Mouse (Mus musculus) kidney, adult 18-20 months (tissue): ENCODE results near the gene Gkap1.

ENCODE experiments used
- DNase-seq: peaks from one replicate; pipeline ENCODE4 v3.0.0; 2021

Gkap1 gene

GRCm38 (mm10) chr13:58275599-58275998 is at the start of gene Gkap1:
Gkap1 (minus strand) TSS chr13:58275699.
- DNase-seq: no peak

- DNase-seq: no peak
Measured at GRCm38 (mm10) chr13:58317768-58318167, 42.3 kb upstream of the Gkap1 start.

- DNase-seq: no peak
Measured at GRCm38 (mm10) chr13:58314991-58315390, 39.5 kb upstream of the Gkap1 start.

DNA sequence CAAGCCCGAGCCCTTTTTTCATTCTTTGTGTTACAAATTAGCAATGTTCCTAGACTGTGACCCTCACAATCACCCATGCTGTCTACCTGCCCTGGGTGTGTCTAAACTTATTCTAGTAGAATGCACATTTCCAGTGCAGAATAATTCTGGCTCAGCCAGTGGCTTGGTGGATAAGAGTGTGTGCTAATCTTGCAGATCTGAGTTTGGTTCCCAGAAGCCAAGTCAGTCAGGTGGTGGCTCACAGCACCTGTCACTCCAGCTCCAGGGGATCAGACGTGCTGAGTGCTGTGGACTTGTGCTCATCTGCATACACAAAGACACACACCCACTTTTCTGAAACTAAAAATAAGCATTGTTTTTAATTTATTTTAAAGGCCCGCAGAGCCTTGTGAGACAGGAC is 38.3 kb upstream of the Gkap1 start:
- no peak for DNase-seq

GRCm38 (mm10) chr13:58311351-58311750 is 35.9 kb upstream of the Gkap1 start:
- DNase-seq: no peak

DNA sequence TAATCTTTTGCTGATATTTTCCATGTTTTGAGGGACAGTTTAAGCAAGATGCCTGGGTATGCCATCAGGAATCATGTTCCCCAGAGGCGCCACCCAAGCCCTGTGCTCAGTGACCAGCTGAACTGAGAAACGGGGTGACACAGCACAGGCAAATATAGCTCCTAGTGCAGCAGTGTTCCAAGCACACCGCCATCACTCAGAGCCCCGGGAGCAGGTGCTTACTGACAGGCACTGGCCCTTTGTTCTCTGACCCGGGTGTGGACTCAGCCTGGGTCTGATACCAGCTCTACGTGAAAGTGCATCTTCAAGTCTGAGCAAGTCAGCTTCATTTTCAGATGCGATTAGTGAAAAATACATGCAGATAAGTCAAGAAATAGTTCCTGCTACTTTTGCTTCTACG is 34.0 kb upstream of the Gkap1 start:
- DNase-seq: no peak

- DNase-seq: no peak
Measured at GRCm38 (mm10) chr13:58307453-58307852, 32.0 kb upstream of the Gkap1 start.

- no peak for DNase-seq
Measured at GRCm38 (mm10) chr13:58305230-58305629, 29.7 kb upstream of the Gkap1 start.

DNA sequence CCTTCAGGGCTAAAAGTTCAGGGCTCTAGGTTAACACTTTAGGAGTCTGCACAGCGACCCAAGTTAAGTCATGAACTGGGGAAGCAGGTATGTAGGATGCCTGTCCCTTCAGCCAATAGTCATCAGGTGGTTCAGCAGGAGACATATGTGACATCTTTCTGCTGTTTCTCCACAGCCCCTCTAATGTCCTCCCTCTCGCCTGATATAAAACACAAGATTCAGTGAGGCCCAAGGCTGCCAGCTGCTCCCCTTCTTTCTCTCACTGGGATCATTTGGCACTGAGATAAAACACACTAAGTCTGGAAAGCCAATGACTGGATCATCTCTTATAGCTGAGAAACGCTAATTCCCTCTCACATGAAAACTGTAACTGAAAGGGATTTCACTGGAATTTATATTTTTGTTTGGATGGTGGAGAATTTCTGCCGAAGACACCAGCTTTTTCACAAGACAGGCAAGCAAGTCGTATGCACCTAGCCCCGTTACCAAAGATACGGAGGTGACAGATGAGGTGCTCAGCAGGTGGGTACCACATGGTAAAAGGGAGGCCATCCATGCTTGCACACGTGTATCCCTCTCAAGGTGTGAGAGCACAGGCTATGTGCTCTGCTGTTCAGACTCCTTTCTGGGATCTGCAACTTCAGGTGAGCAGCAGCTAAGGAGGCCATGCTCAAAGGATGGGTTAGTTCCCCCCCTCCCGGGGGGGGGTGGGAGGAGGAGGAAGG is 27.1 kb upstream of the Gkap1 start:
- DNase-seq: no peak

DNA sequence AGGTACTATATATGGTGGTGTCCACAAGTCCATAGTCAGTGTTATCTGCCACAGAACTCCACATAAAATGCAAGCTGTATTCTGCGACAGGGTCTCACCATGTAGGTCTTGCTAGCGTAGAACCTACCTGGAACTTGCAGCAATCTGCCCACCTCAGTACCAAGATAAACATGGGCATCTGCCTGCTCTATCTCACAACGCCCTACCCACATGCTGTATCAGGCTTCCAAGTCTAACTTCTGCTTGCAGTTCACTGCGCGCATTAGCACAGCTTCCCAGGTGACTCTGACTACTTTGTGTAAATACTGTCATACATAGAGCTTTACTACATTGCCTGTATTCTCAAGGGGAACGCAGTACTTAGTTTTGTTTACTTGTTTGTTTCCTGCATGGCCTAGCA is 26.5 kb upstream of the Gkap1 start:
- no peak for DNase-seq

DNA sequence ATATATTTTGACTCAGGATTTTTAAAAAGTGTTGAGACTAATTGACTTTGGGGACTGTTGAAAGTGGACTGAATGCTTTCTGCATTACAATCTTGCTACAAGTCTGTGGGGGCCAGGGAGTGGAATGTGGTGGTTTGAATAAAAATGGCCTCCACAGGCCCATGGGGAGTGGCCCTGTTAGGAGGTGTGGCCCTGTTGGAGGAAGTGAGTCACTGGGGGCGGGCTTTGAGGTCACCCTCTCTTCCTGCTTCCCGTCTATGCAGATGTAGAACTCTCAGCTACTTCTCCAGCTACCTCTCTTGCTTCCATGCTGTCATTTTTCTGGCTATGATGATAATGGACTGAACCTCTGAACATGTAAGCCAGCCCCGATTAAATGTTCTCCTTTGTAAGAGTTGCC is 23.3 kb upstream of the Gkap1 start:
- DNase-seq: no peak

GRCm38 (mm10) chr13:58295582-58295981 is 20.1 kb upstream of the Gkap1 start:
- no peak for DNase-seq

- no peak for DNase-seq
Measured at GRCm38 (mm10) chr13:58292811-58293210, 17.3 kb upstream of the Gkap1 start.

- DNase-seq: no peak
Measured at GRCm38 (mm10) chr13:58289308-58289707, 13.8 kb upstream of the Gkap1 start.

DNA sequence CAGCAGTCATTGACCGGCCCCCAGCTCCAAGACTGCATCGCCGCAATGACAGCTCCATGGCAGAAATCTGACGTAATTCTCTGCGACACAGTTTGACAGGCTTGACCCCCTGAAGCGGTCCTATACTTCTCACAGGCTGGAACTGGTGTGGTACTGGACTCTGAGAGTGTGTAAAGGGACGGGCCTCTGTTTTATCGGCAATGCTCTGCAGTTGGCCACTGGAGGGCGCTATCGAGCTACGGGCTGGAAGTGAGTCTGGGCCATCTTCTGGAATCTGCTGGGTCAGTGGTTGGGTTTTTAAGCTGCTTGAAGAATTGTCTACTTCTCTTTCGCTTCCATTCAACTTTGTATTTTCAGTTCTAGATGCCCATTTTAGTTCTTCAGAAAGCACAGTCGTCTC is 12.3 kb upstream of the Gkap1 start:
- DNase-seq: peak; percentile 73

GRCm38 (mm10) chr13:58283466-58283865 is 8.0 kb upstream of the Gkap1 start:
- no peak for DNase-seq

DNA sequence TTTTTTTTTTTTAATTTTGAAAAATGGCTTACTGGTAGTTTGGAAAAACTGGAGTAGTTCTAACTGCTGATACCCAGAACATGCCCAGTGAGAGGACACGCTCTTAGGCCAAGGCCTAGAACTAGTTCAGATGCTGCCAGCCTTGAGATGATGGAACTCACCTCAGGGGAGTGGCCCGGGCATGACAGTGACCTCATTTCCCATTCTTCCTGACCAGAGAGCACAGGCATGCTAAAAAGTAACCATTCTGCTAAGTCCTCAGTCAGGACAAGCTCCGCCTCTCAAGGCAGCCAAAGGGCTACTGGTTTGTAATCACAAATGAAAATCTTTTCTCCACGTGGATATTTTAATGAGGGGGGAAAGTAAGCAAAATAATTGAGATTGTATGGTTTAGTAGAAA is 6.4 kb upstream of the Gkap1 start:
- no peak for DNase-seq

DNA sequence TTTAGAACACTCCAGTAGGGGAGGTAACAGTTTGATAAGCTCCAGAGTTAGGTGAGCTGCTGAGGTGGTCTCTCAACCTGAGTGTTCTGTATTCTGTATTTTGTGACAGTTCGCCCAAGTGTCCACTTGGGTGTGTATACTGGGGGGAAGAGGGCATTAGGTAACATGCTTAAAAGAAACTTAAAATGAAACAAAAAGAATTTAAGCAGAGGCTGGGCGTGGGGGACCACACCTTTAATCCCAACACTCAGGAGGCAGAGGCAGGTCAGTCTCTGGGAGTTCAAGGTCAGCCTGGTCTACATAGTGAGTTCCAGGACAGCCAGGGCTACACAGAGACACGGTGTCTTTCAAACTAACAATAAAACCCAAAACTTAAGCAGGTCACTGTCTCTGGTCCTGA is 5.0 kb upstream of the Gkap1 start:
- no peak for DNase-seq

GRCm38 (mm10) chr13:58276256-58276655 is 757 bp upstream of the Gkap1 start:
- DNase-seq: no peak

DNA sequence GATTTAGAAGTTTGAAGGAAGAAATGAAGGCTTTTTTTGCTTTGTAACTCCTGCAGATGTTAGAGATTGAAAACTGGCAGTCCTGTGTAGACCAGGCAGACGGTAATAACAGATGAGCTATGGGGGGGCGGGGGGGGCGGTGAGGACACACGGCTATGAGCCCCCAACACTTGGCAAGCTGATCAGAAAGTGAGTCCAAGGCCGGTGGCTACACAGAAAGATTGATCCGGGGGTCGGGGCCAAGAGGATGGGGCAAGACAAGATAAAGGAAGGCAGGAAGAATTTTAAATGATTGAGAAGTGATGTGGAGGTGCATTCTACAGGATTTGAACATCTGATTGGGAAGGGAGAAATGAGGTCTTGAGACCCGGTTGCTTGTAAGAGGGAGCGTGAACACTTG is 423 bp downstream of the Gkap1 start:
- DNase-seq: no peak

- DNase-seq: peak; percentile 77
Measured at GRCm38 (mm10) chr13:58274259-58274991, 1.1 kb downstream of the Gkap1 start.

GRCm38 (mm10) chr13:58273411-58274258 is 1.9 kb downstream of the Gkap1 start:
- peak; percentile 47 for DNase-seq

- DNase-seq: no peak
Measured at GRCm38 (mm10) chr13:58266864-58267263, 8.6 kb downstream of the Gkap1 start.

GRCm38 (mm10) chr13:58263546-58263945 is 12.0 kb downstream of the Gkap1 start:
- no peak for DNase-seq
